Mouse (Mus musculus): Measurements from ENCODE around the gene Anxa7.

Anxa7 gene

GRCm38 (mm10) chr14:20431726-20432125, 48.2 kb downstream of the Anxa7 start:
- DNase-seq: no peak

GRCm38 (mm10) chr14:20429833-20430232, 50.1 kb downstream of the Anxa7 start:
- DNase-seq: no peak

- no peak for DNase-seq
Measured at GRCm38 (mm10) chr14:20428593-20428992, 51.3 kb downstream of the Anxa7 start.

GRCm38 (mm10) chr14:20423046-20423445, 56.9 kb downstream of the Anxa7 start:
- DNase-seq: no peak

- DNase-seq: no peak
Measured at GRCm38 (mm10) chr14:20422257-20422656, 57.7 kb downstream of the Anxa7 start.
